Mouse (Mus musculus): Measurements from ENCODE around the gene Tfb2m. TPM values are rescaled to one million over a fixed set of nuclear protein-coding genes. Genes with fewer than 3 reads are reported as not detected.

Tfb2m gene
- total and polyA plus RNA-seq, 3 experiments, result 19.3 to 20.9 TPM; not detected in 1

- TF ChIP-seq MEF2A (IDR thresholded peaks at IDR 0.05; ENCODE audit: extremely low read depth, insufficient replicate concordance, low read depth, low read length, poor library complexity, severe bottlenecking) (no peak), TAL1 (IDR thresholded peaks at IDR 0.05; ENCODE audit: low read length) (no peak)
Measured at GRCm38 (mm10) chr1:179583090-179583489, 37.0 kb upstream of the Tfb2m start (continued).

GRCm38 (mm10) chr1:179582021-179582433, 36.0 kb upstream of the Tfb2m start:
- peaks cover 0 to 65% of the 10 kb centered on the region in 2 experiments; a peak in 2 of 4 replicates for H3K36me3 ChIP-seq (ENCODE audit: control insufficient read depth in 1 of 2, insufficient read depth in 2 of 2, low read length in 2 of 2)
- H3K27me3 ChIP-seq (ENCODE audit: control insufficient read depth in 1 of 2, insufficient read depth in 2 of 2, low read length in 2 of 2), result no peaks in the 10 kb centered on the region
- TF ChIP-seq ELF1 (IDR thresholded peaks at IDR 0.05; ENCODE audit: low read depth, low read length), result peak; percentile 54; the same call in 1 of the 2 replicates
- TF ChIP-seq POLR2AphosphoS5 (IDR thresholded peaks at IDR 0.05; ENCODE audit: borderline replicate concordance, low read depth, low read length), result no peak
- peak; percentile 30; the same call in 1 of the 2 replicates for TF ChIP-seq POLR2AphosphoS2 (IDR thresholded peaks at IDR 0.05; ENCODE audit: low read length)
- peak; percentile 54 for TF ChIP-seq HCFC1 (IDR thresholded peaks at IDR 0.05; ENCODE audit: low read depth, low read length)
- TF ChIP-seq NRF1 (IDR thresholded peaks at IDR 0.05; ENCODE audit: insufficient read depth, low read depth, low read length, poor library complexity, severe bottlenecking), result no peak
- TF ChIP-seq SMC3 (IDR thresholded peaks at IDR 0.05; ENCODE audit: low read depth, low read length), result no peak
- TF ChIP-seq MYC (IDR thresholded peaks at IDR 0.05; ENCODE audit: low read depth, low read length), result peak; percentile 61; the same call in 1 of the 2 replicates
- no peak for TF ChIP-seq CTCF (IDR thresholded peaks at IDR 0.05 in 2 of 3, conservative IDR thresholded peaks at IDR 0.05 in 1 of 3; ENCODE audit: control insufficient read depth in 1 of 3, insufficient read depth in 1 of 3, low read depth in 2 of 3, low read length in 3 of 3, poor library complexity in 1 of 3, severe bottlenecking in 1 of 3)
- TF ChIP-seq KAT2A (conservative IDR thresholded peaks at IDR 0.05; ENCODE audit: low read depth, low read length), result no peak
- TF ChIP-seq ETS1 (IDR thresholded peaks at IDR 0.05; ENCODE audit: low read depth, low read length), result 0 out of 2 replicates have a peak, but pooled peaks have one; percentile 56
- TF ChIP-seq ZC3H11A (IDR thresholded peaks at IDR 0.05; ENCODE audit: low read depth, low read length), result no peak
- no peak for TF ChIP-seq JUND (IDR thresholded peaks at IDR 0.05; ENCODE audit: low read depth, low read length)
- TF ChIP-seq NELFE (IDR thresholded peaks at IDR 0.05; ENCODE audit: low read depth, low read length), result peak; percentile 46; the same call in 1 of the 2 replicates
- TF ChIP-seq UBTF (IDR thresholded peaks at IDR 0.05; ENCODE audit: borderline replicate concordance, insufficient read depth, low read depth, low read length), result no peak
- TF ChIP-seq MXI1 (IDR thresholded peaks at IDR 0.05; ENCODE audit: low read depth, low read length), result peak; percentile 82
- TF ChIP-seq RAD21 (IDR thresholded peaks at IDR 0.05; ENCODE audit: low read depth, low read length), result no peak
- TF ChIP-seq SIN3A (IDR thresholded peaks at IDR 0.05; ENCODE audit: low read length), result peak; percentile 79
- peak; percentile 29; the same call in 1 of the 2 replicates for TF ChIP-seq TBP (IDR thresholded peaks at IDR 0.05; ENCODE audit: low read depth, low read length)
- TF ChIP-seq MYB (IDR thresholded peaks at IDR 0.05; ENCODE audit: low read depth, low read length), result no peak
- TF ChIP-seq E2F4 (IDR thresholded peaks at IDR 0.05; ENCODE audit: borderline replicate concordance, low read depth, low read length), result 0 out of 2 replicates have a peak, but pooled peaks have one; percentile 11
- peak; percentile 75 for TF ChIP-seq GATA1 (IDR thresholded peaks at IDR 0.05; ENCODE audit: low read depth, low read length)
- TF ChIP-seq POLR2A (IDR thresholded peaks at IDR 0.05; ENCODE audit: control insufficient read depth in 1 of 2, insufficient read depth in 1 of 2, low read depth in 1 of 2, low read length in 2 of 2, poor library complexity in 1 of 2), result peak in 1 of 2 experiments; percentile 62; a peak in 1 of 4 replicates
- TF ChIP-seq MAX (IDR thresholded peaks at IDR 0.05; ENCODE audit: low read length), result peak; percentile 63
- TF ChIP-seq CHD1 (IDR thresholded peaks at IDR 0.05; ENCODE audit: low read depth, low read length), result no peak
- 0 out of 2 replicates have a peak, but pooled peaks have one; percentile 36 for TF ChIP-seq GABPA (IDR thresholded peaks at IDR 0.05; ENCODE audit: low read depth, low read length)
- 0 out of 2 replicates have a peak, but pooled peaks have one; percentile 46 for TF ChIP-seq RCOR1 (IDR thresholded peaks at IDR 0.05; ENCODE audit: low read depth, low read length)
- TF ChIP-seq TCF12 (IDR thresholded peaks at IDR 0.05; ENCODE audit: low read depth, low read length), result 0 out of 2 replicates have a peak, but pooled peaks have one; percentile 18
- no peak for TF ChIP-seq ZKSCAN1 (IDR thresholded peaks at IDR 0.05; ENCODE audit: low read depth, low read length)
- TF ChIP-seq MAFK (IDR thresholded peaks at IDR 0.05; ENCODE audit: borderline replicate concordance, low read depth, low read length), result peak; percentile 70; the same call in 1 of the 2 replicates
- no peak for TF ChIP-seq MAZ (IDR thresholded peaks at IDR 0.05; ENCODE audit: low read depth, low read length)
- no peak for TF ChIP-seq ZNF384 (IDR thresholded peaks at IDR 0.05; ENCODE audit: low read depth, low read length)
- peak; percentile 61 to 75 for TF ChIP-seq EP300 (IDR thresholded peaks at IDR 0.05; ENCODE audit: low read depth in 1 of 2, low read length in 2 of 2)
- H3K79me2 ChIP-seq (ENCODE audit: control insufficient read depth, insufficient read depth, low read length, poor library complexity), result no peaks in the 10 kb centered on the region
- H3K4me3 ChIP-seq (ENCODE audit: control insufficient read depth in 1 of 2, insufficient read depth in 1 of 2, low read depth in 2 of 2, low read length in 2 of 2), result peak overlapping the region; percentile 39 to 45
- H3K9ac ChIP-seq (ENCODE audit: control insufficient read depth, low read depth, low read length, poor library complexity, severe bottlenecking), result peak overlapping the region; percentile 61
- DNase-seq (ENCODE audit: low read depth, low spot score), result peak; percentile 81
- no peaks in the 10 kb centered on the region for H3K9me3 ChIP-seq (replicated peaks; ENCODE audit: insufficient read depth, low read length)
- peaks cover 47 to 63% of the 10 kb centered on the region in 2 experiments for H3K4me1 ChIP-seq (ENCODE audit: control insufficient read depth in 1 of 2, insufficient read depth in 2 of 2, low read length in 2 of 2)
- H3K27ac ChIP-seq (ENCODE audit: control insufficient read depth, low read depth, low read length), result peak overlapping the region; percentile 87

Measured in MEL (cell line).